Mouse (Mus musculus) heart, embryonic 15.5 days (tissue): Measurements from ENCODE around the gene Cbwd1. TPM values are rescaled to one million over a fixed set of nuclear protein-coding genes. Genes with fewer than 3 reads are reported as not detected.

Experiments used
- ATAC-seq: fragments of 200-750 bp; cut with Nextera tagmentation; replicated peaks from 2 replicates; pipeline ENCODE4 v1.8.0; 2017; ENCODE audit warnings: low read depth, moderate TSS enrichment; ENCODE audit not compliant: insufficient number of reproducible peaks, insufficient read depth, low FRiP score
- H3K27ac ChIP-seq: fragments of 300-500 bp; sonication (generic); 2 replicates; pipeline ENCODE4 v1.5.1; 2015; ENCODE audit warnings: mild to moderate bottlenecking, inconsistent platforms
- H3K27me3 ChIP-seq: fragments of 300-500 bp; sonication (generic); 2 replicates; pipeline ENCODE4 v1.6.1; 2015; ENCODE audit warnings: inconsistent platforms
- H3K36me3 ChIP-seq: fragments of 300-500 bp; sonication (generic); 2 replicates; pipeline ENCODE4 v1.6.1; 2015; ENCODE audit warnings: mild to moderate bottlenecking, inconsistent platforms
- H3K4me1 ChIP-seq: fragments of 300-500 bp; sonication (generic); replicated peaks from 2 replicates; pipeline ENCODE4 v1.6.1; 2015; ENCODE audit warnings: inconsistent platforms
- H3K4me2 ChIP-seq: fragments of 300-500 bp; sonication (generic); 2 replicates; pipeline ENCODE4 v1.6.1; 2015; ENCODE audit warnings: inconsistent platforms, mild to moderate bottlenecking, moderate library complexity
- H3K4me3 ChIP-seq: fragments of 300-500 bp; sonication (generic); 2 replicates; pipeline ENCODE4 v1.5.1; 2015; ENCODE audit warnings: mild to moderate bottlenecking, inconsistent platforms
- H3K9ac ChIP-seq: fragments of 300-500 bp; sonication (generic); 2 replicates; pipeline ENCODE4 v1.6.1; 2015; ENCODE audit warnings: mild to moderate bottlenecking, inconsistent platforms
- H3K9me3 ChIP-seq: fragments of 300-500 bp; sonication (generic); replicated peaks from 2 replicates; pipeline ENCODE4 v1.6.1; 2016; ENCODE audit warnings: inconsistent platforms
- WGBS: fragments of 180-500 bp; shearing (Covaris S2); methylation state at CpG from one replicate; pipeline ENCODE4 v1.1.7; 2015; ENCODE audit warnings: mixed read lengths; 5-methylcytosine and 5-hydroxymethylcytosine counted together
- polyA plus RNA-seq: library from polyadenylated mRNA; unstranded; fragments of >200 nt; fragmentation: Nextera tagmentation; extraction: Ambion mirVana; gene quantifications from 2 replicates; pipeline ENCODE4 v1.2.1, GENCODE M21; 2015

Gene Cbwd1
- polyA plus RNA-seq = 14.2 and 16.1 TPM in 2 replicates

DNA sequence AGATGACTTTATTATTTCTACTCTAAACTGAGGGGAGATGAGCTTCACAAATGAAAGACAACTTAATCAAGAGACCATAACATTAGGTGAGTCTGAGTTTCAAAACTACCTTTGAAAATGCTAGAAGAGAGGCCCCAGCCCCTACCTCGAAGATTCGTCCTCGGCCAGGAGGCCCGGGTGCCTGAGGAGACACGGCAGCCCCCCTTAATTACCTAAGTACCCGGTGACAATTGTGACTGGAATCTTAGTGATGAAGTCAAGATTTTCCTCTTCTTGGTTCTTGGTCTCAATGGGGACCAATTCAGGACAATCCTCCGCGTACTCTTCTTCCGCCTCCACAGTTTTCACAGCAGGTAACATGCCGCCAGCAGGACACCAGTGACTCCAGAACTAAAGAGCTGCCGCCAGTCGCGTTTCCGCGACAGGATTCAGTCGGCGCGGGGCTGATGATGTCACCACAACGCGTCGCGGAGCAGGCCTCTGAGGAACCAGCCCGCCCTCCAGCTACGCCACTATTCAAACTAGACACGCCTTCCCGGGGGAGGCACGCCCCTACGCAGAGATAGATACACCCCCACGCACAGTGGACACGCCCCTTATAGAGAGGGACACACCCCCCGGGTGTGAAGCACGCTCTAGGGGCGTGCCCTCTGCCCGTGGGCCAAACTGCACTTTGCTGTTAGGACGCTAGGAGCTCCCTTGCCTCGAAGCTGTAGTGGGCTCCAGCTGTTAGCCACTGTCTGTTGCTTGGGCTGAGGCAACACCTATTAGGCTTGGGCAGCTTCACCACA lies at the start of gene Cbwd1:
TSS of gene Cbwd1 (minus strand) at position 439 of the 791 bp plus-strand sequence.
- Histone ChIP-seq H3K9me3 (no peaks in the 10 kb centered on the region), H3K27me3 (no peaks in the 10 kb centered on the region), H3K4me2 (peak within 1 kb of the TSS; percentile 64), H3K27ac (peak within 1 kb of the TSS; percentile 60), H3K4me3 (peak within 1 kb of the TSS; percentile 74), H3K36me3 (no peaks in the 10 kb centered on the region), H3K4me1 (peaks cover 9% of the 10 kb centered on the region), H3K9ac (peak within 1 kb of the TSS; percentile 74)
- under 1% methylated on average over 36 of the region's 36 CpGs for WGBS
- ATAC-seq = peak; percentile 100

DNA sequence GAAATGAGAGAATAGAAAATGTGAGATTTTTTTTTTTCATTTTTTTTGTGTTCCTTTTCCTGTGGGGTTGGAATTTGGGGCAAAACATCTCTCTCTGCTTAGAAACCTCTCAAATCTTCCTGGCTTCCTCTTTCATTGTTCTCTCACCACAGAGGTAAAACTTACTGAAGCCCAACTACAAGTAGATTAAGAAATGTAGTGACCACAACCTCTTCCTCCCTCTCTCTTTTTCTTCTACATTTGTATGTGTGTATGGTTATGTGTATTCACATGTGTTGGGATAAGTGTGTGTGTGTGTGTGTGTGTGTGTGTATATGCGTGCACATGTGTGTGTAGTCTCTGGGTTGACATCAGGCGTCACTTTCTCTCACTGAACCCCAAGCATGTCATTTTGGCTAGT lies 47.1 kb upstream of the Cbwd1 start:
- Histone ChIP-seq H3K9ac (no peak overlapping the region), H3K27me3 (no peaks in the 10 kb centered on the region), H3K27ac (no peak overlapping the region), H3K4me1 (peaks cover 9% of the 10 kb centered on the region), H3K36me3 (no peaks in the 10 kb centered on the region), H3K4me3 (no peak overlapping the region), H3K4me2 (no peak overlapping the region), H3K9me3 (no peaks in the 10 kb centered on the region)
- WGBS = 84% methylated on average over 2 of the region's 2 CpGs
- no peak for ATAC-seq

DNA sequence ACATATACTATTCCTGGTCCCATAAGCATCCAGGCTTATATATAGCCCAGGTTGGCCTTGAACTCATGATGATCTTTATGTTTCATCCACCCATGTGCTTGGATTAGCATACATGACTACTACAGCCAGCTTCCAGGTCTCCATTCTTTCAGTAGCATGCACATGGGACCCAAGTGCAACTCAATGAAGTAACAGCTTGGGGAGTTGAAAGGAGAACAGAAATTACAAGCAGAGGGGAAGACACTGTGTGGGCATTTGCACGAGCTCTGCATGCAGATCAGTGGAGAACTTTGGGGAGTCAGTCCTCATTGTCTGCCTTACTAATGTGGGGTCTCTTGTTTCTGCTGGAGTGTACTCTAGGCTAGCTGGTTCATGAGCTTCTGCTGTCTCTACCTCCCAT lies 45.3 kb upstream of the Cbwd1 start:
- H3K27ac ChIP-seq = no peak overlapping the region
- WGBS = 73% methylated on average over 1 of the region's 1 CpGs
- no peak for ATAC-seq
- no peak overlapping the region for H3K4me2 ChIP-seq
- no peak overlapping the region for H3K9ac ChIP-seq
- no peaks in the 10 kb centered on the region for H3K9me3 ChIP-seq
- no peaks in the 10 kb centered on the region for H3K36me3 ChIP-seq
- no peaks in the 10 kb centered on the region; the same call in 1 of the 2 replicates for H3K27me3 ChIP-seq
- peaks cover 9% of the 10 kb centered on the region for H3K4me1 ChIP-seq
- H3K4me3 ChIP-seq = no peak overlapping the region

DNA sequence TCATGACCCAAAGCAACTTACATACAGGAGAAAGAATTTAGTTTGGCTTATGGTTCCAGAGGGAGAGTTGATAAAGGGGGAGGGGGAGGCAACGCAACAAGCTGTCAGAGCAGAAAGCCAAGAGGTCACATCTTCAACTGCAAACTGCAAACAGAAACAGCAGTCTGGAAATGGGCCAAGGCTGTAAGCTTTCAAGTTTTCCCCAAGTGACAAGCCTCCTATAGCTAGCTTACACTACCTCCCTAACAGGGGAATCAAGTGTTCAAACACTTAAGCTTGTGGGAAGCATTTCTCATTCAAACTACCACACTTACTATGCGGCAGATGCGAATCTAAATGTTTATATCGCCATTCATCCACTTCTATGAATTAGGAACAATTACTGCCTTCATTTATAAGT lies 42.4 kb upstream of the Cbwd1 start:
- Histone ChIP-seq H3K36me3 (no peaks in the 10 kb centered on the region), H3K4me2 (no peak overlapping the region), H3K27ac (no peak overlapping the region), H3K9me3 (no peaks in the 10 kb centered on the region), H3K9ac (no peak overlapping the region), H3K27me3 (peaks cover 13% of the 10 kb centered on the region), H3K4me3 (no peak overlapping the region), H3K4me1 (peaks cover 19% of the 10 kb centered on the region)
- no peak for ATAC-seq
- WGBS = 48% methylated on average over 4 of the region's 4 CpGs

DNA sequence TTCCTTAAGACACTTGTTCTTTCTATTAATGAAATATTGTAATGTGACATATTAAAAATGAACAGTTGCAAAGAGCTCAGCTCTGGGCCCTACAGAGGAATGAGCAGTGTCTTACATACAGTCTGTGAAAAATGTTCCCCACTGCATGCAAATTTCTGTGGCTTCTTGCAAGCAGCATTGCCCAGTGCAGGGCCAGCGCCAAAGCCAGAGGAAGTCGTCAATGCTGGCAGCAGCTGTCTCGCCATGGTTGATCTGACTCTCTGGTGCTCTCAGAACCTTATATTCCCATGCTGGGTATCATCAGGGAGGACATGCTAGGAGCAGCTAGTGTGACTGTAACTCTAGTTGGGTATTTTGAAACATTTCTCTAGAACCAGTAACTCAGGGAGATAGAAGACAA lies 41.4 kb upstream of the Cbwd1 start:
- Histone ChIP-seq H3K9me3 (no peaks in the 10 kb centered on the region), H3K4me1 (peaks cover 19% of the 10 kb centered on the region), H3K27ac (no peak overlapping the region), H3K27me3 (peaks cover 17% of the 10 kb centered on the region), H3K9ac (no peak overlapping the region), H3K4me3 (no peak overlapping the region), H3K36me3 (no peaks in the 10 kb centered on the region), H3K4me2 (no peak overlapping the region)
- WGBS = 79% methylated on average over 3 of the region's 3 CpGs
- ATAC-seq = no peak

DNA sequence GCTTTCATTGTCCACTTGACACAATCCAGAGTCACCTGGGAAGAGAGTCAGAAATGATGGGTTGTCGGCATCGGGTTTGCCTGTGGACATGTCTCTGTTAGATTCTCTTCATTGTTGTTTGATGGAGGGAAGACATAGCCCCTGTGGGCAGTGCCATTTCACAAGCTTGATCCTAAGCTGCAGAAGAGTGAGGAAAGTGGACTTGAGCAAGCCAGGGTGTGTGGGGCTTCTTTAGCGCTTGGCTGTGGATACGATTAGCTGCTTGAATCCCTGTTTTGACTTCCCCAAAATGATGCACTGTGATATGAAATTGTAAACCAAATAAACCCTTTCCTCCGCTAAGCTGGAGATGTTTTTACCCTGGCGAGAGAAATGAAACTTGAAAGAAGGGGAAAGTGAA lies 40.6 kb upstream of the Cbwd1 start:
- Histone ChIP-seq H3K9me3 (no peaks in the 10 kb centered on the region), H3K27ac (no peak overlapping the region), H3K4me3 (no peak overlapping the region), H3K27me3 (peaks cover 17% of the 10 kb centered on the region), H3K36me3 (no peaks in the 10 kb centered on the region), H3K4me1 (peaks cover 19% of the 10 kb centered on the region), H3K4me2 (no peak overlapping the region), H3K9ac (no peak overlapping the region)
- WGBS = 78% methylated on average over 6 of the region's 6 CpGs
- ATAC-seq = no peak

DNA sequence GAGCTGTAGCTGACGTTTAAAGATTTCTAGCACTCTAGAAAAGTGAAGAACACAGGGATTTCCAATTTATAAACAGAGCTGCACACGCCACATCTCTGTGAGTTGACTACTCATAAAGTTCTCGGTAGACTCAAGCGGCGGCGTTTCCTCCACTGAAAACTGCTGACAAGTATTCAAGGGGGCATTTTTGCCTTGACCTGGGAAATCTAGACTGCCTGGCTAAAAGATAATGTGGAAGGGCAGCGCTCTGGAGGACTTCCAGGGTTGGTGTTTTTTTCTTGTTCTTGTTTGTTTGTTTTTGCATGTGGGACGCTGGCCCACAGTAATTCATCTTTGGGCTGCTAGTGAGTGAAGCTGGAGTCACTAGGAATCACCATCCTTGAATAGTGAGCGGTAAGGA lies 38.7 kb upstream of the Cbwd1 start:
- no peak overlapping the region for H3K27ac ChIP-seq
- H3K4me3 ChIP-seq = peak overlapping the region; percentile 69
- peaks cover 17% of the 10 kb centered on the region for H3K27me3 ChIP-seq
- WGBS = 18% methylated on average over 9 of the region's 9 CpGs
- H3K4me2 ChIP-seq = peak overlapping the region; percentile 80
- H3K4me1 ChIP-seq = peaks cover 19% of the 10 kb centered on the region
- no peaks in the 10 kb centered on the region for H3K9me3 ChIP-seq
- H3K36me3 ChIP-seq = no peaks in the 10 kb centered on the region
- H3K9ac ChIP-seq = peak overlapping the region; percentile 59; the same call in 1 of the 2 replicates
- ATAC-seq = no peak

DNA sequence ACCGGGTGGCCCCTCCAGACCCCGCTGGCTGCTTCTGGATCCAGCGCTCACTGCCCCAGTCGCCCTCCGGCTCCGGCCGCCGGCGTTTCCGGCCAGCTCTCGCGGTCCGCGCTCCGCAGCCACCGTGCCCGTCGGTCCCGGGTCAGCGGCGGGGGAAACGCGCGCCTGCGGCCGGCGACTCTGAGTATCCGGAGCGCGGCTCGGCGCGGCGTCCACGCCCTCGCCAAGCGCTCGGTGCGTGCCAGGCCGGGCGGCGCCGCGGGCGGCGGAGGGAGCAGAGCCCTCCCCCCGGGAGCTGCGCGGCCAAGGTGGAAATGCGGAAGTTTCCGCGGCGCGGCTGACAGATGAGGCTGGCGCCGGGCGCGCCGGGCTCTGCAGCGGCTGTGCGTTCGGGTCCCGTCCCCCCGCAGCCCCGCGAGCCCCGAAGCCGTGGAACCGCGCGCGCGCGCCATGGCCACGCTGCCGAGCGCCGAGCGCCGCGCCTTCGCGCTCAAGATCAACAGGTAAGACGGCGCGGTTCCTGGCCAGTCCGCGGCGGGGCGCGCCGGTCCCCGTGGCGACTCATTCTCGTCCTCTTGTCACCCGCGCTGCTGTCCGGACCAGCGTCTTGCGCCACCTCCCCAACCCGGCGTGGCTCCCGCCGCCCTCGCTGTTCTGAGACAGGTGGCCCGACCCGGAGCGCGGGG lies 37.9 kb upstream of the Cbwd1 start, which contains the start of gene Dock8:
TSS of gene Dock8 (plus strand) at position 334 of the 686 bp plus-strand sequence.
- H3K27me3 ChIP-seq = peaks cover 17% of the 10 kb centered on the region
- H3K4me2 ChIP-seq = peak within 1 kb of the TSS; percentile 80
- WGBS = under 1% methylated on average over 99 of the region's 109 CpGs
- peak; percentile 79 for ATAC-seq
- H3K4me1 ChIP-seq = peaks cover 19% of the 10 kb centered on the region
- H3K9ac ChIP-seq = peak within 1 kb of the TSS; percentile 59
- peak within 1 kb of the TSS; percentile 69 for H3K4me3 ChIP-seq
- H3K36me3 ChIP-seq = no peaks in the 10 kb centered on the region
- no peaks in the 10 kb centered on the region for H3K9me3 ChIP-seq
- H3K27ac ChIP-seq = peak within 1 kb of the TSS; percentile 44

DNA sequence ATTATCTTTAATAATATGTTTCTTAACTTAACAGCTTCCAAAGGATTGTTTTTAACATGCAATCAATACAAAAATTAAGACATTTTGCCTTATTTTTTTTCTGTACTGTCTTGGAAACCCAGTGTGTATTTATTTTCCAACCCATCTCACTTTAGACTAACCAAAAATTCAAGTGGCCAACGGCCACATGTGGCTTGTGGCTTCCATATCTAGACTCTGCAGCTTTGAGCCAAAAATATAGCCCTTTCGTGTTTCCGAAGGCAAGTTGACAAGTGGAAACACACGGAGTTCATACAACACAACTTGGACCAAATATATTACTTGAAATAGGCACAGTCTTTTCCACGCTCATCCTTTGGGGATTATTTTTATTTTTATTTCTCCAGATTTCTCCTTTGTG lies 37.2 kb upstream of the Cbwd1 start:
- 64% methylated on average over 5 of the region's 5 CpGs for WGBS
- Histone ChIP-seq H3K4me3 (peak overlapping the region; percentile 69), H3K9ac (no peak overlapping the region)

DNA sequence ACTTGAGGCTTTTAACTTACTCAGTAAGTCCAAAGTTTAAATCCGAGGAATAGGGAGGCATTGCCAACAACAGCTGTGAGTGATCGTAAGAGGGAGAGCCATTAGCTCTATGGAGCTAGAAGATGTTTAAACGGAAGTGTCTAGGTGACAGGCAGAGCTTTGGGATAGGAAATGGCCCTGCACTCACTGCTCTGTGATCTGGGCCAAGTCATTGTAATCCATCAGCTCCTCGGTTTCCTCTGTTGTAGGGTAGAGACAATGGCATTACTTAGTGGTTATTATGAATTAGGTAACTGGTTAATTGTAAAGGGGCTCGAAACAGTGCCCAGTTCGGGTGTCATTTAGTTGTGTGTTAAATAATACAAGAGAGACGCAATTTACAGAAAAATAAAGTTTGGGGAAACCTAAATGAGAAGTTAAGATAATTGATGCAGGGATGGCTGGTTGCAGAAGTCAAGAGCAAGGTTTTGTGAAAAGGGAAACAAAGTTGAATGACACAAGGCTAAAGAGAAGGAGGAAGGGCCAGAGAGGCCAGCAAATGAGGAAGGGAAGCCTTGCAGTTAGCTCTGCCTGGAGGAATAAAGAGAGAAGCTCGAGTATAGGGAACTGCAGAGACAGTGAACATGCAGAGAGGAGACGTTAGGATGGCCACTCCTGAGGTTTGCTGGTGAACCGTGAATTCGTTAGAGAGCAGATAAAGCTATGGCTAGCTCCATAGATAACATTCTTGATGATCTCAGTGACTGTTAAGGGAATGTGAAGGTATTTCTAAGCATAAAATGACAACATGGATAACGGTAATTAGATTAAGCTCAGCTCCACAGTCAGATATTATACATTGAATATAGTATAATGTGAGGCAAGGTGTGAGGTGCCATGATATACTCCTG lies 35.6 kb upstream of the Cbwd1 start:
- ATAC-seq = no peak
- Histone ChIP-seq H3K4me1 (peaks cover 12% of the 10 kb centered on the region), H3K4me2 (no peak overlapping the region), H3K9me3 (no peaks in the 10 kb centered on the region), H3K9ac (no peak overlapping the region), H3K4me3 (no peak overlapping the region), H3K36me3 (no peaks in the 10 kb centered on the region), H3K27ac (no peak overlapping the region), H3K27me3 (peaks cover 17% of the 10 kb centered on the region)
- 60% methylated on average over 12 of the region's 12 CpGs for WGBS

More for the DNA sequence above, 37.2 kb upstream of the Cbwd1 start:
- no peak for ATAC-seq
- H3K27me3 ChIP-seq = peaks cover 17% of the 10 kb centered on the region
- H3K27ac ChIP-seq = no peak overlapping the region
- no peaks in the 10 kb centered on the region for H3K9me3 ChIP-seq
- H3K4me1 ChIP-seq = peaks cover 12% of the 10 kb centered on the region
- no peaks in the 10 kb centered on the region for H3K36me3 ChIP-seq
- peak overlapping the region; percentile 80 for H3K4me2 ChIP-seq

DNA sequence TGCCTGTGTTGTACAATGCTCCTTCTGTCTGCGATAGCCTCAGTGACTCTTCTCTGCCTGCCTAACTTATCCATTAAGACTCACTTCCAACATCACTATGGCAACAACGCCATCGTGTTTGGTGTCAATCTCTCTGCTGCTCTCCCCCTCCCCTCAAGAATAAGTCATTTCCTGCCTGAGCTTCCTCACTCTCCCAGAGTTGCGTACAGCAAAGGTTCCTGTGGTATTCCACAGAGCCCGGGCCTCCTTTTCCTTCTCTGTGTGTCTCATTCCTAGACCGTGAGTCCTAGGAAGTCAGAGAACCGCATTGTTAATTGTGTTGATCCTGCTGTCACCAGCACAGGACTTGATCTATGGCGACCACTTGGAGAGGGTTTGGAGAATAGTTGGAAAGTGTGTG lies 33.5 kb upstream of the Cbwd1 start:
- 0 out of 2 replicates have a peak, but pooled peaks have one; percentile 15 for ATAC-seq
- Histone ChIP-seq H3K27me3 (0 out of 2 replicates have a peak, but pooled peaks cover 4% of the 10 kb centered on the region), H3K27ac (no peak overlapping the region), H3K9me3 (no peaks in the 10 kb centered on the region), H3K36me3 (no peaks in the 10 kb centered on the region), H3K9ac (no peak overlapping the region), H3K4me2 (no peak overlapping the region), H3K4me3 (no peak overlapping the region), H3K4me1 (peaks cover 4% of the 10 kb centered on the region)
- 34% methylated on average over 8 of the region's 8 CpGs for WGBS
